Mouse (Mus musculus) liver (tissue): ENCODE measurements around the gene Casq2.
"Not testable (repeated sequence)": the region's sequence is repeated elsewhere in the genome, so short reads cannot be mapped to it uniquely, and the experiment has no call there.

Experiments used
- DNase-seq: peaks from one replicate; pipeline ENCODE4 v3.0.0-alpha.2; 2020; ENCODE audit warnings: mixed read lengths

The Casq2 gene

GRCm38 (mm10) chr3:102138899-102139298 is 52.7 kb downstream of the Casq2 start:
- no peak for DNase-seq

- no peak for DNase-seq
Observed at GRCm38 (mm10) chr3:102140606-102141005, 54.4 kb downstream of the Casq2 start.

DNA sequence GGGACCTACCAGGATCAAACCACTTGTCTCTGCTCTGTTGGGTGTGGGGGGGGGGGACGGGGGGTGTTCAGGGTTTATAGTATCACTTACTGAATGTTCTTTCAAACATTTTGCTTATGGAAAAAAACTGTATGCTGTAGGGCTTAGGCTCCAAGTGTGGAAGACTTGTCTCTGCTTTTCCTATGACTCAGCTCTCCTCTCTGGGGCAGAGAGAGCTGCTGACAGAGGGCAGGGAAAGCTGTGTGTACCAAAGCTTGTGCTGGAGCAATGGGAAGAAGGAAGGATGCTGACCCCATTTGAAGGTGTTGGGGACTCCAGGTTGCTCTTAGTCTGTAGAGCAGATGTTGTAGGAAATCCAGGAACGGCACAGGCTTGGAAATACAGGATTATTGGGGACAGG is 55.2 kb downstream of the Casq2 start:
- no peak for DNase-seq

DNA sequence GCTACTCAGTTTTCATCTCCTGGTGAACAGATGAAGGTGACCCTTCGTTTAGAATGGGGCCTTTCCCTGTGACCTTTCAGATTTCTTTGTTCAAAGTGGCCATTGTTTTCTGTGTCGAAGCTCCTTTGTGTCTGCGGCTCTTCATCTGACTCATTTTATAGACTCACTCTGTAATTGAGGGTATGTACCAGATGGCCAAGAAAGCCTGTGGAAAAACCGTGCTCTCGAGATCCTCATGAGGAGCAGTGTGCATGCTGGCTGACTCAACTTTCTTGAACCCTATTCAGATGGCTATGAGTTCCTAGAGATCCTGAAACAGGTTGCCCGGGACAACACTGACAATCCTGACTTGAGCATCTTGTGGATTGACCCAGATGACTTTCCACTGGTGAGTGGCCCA is 55.7 kb downstream of the Casq2 start:
- DNase-seq = no peak

- no peak for DNase-seq
Observed at GRCm38 (mm10) chr3:102142947-102143346, 56.7 kb downstream of the Casq2 start.

GRCm38 (mm10) chr3:102143536-102143935 is 57.3 kb downstream of the Casq2 start:
- peak; percentile 74 for DNase-seq

- peak; percentile 84 for DNase-seq
Observed at GRCm38 (mm10) chr3:102144401-102144800, 58.2 kb downstream of the Casq2 start.

- DNase-seq = peak; percentile 47
Observed at GRCm38 (mm10) chr3:102145645-102146386, 59.6 kb downstream of the Casq2 start.

- DNase-seq = no peak
Observed at GRCm38 (mm10) chr3:102146428-102146827, 60.2 kb downstream of the Casq2 start.

GRCm38 (mm10) chr3:102147189-102147588 is 61.0 kb downstream of the Casq2 start:
- DNase-seq = no peak

DNA sequence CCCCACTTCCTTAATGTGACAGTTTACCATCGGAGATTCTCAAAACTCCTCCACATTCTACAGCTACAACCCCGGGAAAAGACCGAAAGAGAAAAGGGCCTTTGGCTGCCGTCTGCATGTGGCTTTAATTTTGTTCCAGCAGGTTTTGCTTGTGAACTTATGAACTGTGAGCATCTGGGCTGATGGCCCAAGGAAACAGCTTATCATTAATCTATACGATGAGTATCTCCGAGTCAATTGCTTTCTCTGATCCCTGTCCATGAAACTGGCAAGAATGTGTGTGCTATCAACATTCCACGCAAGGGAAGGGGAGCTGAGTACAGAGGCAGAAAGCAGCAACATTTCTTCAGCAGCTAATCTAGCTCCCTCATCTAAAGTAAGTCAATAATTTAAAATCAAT is 63.7 kb downstream of the Casq2 start:
- DNase-seq = no peak

DNA sequence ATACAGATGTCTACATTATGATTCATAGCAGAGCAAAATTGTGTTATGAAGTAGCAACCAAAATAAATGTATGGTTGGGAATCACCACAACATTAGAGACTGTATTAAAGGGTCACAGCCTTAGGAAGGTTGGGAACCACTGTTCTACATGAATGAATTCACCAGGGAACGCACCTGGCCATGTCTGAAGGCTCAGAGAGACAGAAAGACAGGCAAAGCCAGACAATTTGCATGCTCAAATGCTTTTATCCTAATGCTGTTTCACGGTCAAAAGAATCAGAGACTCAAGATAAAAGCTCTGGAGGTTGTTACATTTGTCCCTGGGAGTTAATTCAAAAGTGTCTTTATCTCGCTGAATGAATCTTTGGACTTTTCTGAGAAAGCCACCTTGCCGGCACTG is 65.6 kb downstream of the Casq2 start:
- no peak for DNase-seq

GRCm38 (mm10) chr3:102152471-102152870 is 66.3 kb downstream of the Casq2 start:
- DNase-seq = no peak

- no peak for DNase-seq
Observed at GRCm38 (mm10) chr3:102152872-102153271, 66.7 kb downstream of the Casq2 start.

- DNase-seq = no peak
Observed at GRCm38 (mm10) chr3:102154107-102154506, 67.9 kb downstream of the Casq2 start.

- no peak for DNase-seq
Observed at GRCm38 (mm10) chr3:102156737-102157136, 70.5 kb downstream of the Casq2 start.

GRCm38 (mm10) chr3:102157652-102158051 is 71.4 kb downstream of the Casq2 start:
- no peak for DNase-seq

DNA sequence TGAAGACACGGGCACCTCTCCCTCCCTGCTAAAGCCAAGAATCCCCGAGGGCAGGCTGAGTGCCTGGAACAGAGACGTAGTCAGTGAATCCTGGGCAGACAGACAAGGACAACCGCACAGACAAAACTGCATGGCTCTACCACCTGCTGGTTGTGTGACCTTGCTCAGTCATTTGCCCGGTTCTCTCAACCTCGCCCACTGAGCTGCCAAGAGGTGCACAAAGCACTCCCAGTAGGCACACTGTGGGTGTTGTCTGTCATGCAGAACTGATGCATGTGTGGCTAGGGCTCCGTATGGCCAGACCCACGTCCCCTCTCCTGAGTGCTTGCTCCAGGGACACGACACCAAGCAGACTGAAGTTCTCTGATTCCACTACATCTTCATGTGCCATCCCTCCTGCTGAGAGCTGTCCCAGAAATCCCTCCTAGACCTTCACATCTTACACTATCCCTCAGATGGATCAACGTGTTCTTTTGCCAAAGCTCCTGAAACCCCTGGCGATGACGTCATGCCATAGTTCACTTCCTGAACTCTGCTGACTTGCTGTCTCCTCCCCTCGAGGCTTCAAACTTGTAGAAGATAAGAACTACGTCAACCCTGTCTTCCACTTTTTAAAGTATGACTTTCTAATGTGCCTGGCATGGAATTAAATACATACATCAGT is 72.7 kb downstream of the Casq2 start:
- DNase-seq = no peak

DNA sequence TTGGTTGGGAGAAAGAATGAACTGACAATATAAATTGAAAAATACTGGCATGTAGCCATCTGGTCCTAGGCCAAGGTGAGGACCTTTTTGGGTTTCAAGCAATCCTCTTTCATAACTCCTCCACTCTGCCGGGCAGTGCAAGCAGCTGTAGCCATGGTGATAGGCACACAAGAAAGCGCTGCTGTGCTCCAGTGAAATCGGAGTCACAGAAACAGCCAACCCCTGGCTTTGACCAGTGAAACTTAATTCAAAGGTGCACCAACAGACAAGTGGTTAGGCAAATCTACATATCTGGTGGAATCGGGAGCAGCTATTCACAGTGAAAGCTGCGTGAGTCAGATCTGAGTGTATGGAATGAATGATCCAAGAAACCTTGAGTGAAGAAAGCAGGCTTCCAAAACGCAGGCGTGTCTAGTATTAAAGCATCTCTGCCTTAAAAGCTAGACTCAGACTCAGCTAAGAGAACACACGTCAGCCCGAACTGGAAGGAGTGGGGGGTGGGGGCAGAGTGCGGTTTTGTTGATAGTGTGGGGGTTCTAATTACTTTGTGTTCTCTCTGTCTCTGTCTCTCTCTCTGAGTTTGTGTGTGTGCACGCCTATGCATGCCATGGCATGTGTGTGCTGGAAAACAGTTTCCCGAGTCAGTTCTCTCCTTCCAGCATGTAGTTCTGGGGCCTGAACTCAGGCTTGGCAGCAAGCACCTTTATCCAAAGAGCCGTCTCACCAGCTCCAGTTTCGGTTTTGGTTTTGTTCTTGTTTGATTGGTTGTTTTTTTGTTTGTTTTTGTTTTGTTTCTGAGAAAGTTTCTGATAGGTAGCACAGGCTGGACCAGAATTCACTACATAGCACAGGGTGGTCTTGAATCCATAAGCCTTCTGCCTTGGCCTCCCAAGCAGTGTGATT is 73.5 kb downstream of the Casq2 start:
- DNase-seq = no peak

GRCm38 (mm10) chr3:102163861-102164260 is 77.6 kb downstream of the Casq2 start:
- DNase-seq = not testable (repeated sequence)

DNA sequence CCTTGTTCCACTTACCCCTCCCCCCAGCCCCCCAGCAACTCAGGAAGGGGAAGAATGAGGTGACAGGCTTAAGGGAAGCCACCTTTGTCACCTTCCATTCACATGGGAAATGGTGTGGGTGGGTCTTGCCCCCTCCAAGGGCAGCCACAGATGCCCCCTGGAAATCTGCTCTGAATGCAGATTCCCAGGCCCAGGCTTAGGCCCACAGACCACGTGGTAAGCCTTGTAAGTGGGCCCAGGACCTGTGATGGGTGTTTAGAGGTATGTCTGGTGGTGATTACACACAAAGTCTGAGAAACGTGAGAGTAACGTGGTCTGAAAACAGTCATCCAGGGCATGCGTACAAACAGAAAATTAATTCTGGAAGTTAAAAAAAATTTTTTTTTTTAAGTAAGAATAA is 78.7 kb downstream of the Casq2 start:
- DNase-seq = peak; percentile 65

DNA sequence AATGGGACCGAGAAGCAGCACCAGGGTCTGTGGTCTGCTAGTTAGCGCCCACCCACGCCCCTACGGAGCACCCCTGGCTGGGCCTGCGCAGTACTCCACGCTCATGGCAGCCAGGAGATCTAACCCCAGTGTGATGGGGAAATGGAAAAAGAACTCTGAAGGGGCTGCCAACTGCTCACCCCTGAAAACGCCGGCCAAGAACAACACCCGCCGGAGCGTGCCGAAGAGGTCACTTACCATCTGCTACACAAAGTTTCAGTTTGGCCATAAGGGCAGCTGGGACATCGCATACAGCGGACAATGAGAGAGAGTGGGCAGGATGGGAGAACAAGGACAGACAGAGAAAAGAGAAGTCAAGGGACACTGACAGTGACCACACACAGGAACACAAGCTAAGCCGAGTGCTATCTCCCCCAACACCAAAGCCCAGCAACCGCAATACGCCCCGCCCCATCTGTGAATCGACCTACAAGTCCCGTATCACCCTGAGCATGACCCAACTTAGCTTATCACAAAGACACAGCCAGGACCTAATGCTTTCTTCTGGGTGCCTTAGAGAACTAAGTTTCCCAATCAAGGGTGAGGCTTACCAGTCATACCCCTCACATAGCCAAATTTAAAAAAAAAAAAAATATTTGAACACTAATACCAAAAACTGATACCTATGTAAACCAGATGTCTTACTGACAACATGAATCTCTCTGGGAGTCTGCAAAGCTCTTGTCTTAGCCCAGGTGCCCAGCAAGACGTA is 79.5 kb downstream of the Casq2 start:
- peak; percentile 97 for DNase-seq

DNA sequence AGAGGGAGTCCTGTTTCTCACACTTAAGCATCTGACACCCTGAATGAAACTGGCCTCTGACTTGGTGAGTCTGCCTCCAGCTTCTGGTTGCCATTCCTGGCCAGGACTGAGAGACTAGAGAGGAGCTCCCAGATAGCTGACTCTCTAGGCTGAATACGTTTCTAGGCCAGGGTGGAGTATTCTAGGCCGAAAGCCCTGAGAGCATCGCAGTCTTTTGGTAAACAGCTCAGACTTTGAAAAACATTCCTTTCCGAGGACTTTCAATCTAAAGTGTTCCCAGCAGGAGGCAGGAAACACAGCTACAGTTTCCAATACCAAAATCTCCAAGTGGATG is 80.0 kb downstream of the Casq2 start:
- DNase-seq = peak; percentile 53
